Mouse (Mus musculus): ENCODE measurements around the gene Ambp.

DNA sequence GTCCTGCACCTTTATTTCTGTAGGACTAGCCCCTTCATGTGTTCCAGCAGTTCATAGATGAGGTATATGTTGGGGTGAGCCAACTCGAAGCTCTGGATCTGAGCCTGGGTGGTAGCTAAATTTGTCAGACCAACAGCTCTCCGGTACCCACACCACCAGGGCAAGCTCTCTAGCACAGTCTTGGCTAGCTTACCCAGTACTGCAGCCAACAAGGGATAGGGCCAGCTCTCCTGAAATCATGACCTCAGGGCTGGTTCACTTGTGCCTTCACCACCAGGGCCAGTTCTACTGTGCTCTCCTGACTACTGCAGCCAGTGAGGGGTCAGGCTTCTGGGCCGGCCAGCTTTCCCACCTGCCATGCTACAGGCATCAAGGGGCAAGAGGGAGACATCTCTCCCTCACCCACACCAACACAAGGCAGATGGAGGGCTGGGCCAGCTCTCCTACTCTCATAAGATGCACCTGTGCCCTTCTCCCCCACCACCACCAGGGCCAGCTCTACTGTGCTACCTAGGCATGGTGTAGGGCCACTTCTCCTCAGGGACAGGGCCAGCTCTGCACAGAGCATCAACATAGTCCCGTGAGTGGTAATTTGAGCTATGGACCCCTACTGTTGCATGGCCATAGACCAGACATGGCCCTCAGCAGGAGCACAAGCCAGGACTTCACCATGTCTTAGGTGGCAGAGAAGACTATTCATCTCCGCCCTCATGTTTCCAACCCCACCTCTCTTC, 24.5 kb downstream of the Ambp start:
- TF ChIP-seq GATA1 (IDR thresholded peaks at IDR 0.05; ENCODE audit: borderline replicate concordance, low read length) (no peak), FLI1 (IDR thresholded peaks at IDR 0.05; ENCODE audit: low read length) (no peak)
